Mouse (Mus musculus): ENCODE results near the gene Rgs17.

DNA sequence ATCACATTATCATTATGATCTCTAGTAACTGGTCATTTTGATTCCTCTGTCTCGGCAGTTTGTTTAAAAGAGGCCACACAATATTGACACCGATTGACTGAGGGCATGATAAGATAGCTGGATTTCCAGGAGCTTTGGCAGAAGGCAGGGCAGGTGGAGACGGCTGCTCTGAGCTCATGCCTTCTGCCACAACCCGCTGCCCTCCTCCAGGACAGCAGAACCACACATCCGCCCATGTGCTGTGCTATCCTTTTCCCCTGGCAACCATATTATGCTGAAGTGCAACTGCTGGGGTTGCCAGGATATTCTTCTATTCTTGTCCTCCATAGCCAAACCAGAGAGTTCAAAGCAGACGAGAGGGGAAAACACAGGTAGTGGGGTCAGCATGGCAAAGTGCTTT is 21.5 kb downstream of the Rgs17 start:
- TF ChIP-seq CTCF (IDR thresholded peaks at IDR 0.05; ENCODE audit: low read depth) (no peak), EP300 (IDR thresholded peaks at IDR 0.05; ENCODE audit: low read depth) (no peak)

All from heart, postnatal 0 days (tissue).